Mouse (Mus musculus) spleen, adult 2 months (tissue): Measurements from ENCODE around the gene Lepr. TPM values are rescaled to one million over a fixed set of nuclear protein-coding genes. Genes with fewer than 3 reads are reported as not detected.

Source experiments
- DNase-seq, 2 experiments: peaks; one replicate each; pipeline versions ENCODE4 v3.0.0 to v3.0.0-alpha.2; 2012 to 2021; ENCODE audit warnings: low spot score in 2 of 2, low read depth in 1 of 2
- H3K27ac ChIP-seq: fragments of 200-500 bp; 2 replicates; pipeline ENCODE4 v1.5.1; 2012; ENCODE audit warnings: low read length, inconsistent platforms; ENCODE audit not compliant: insufficient read depth
- H3K27me3 ChIP-seq: fragments of 200-500 bp; 2 replicates; pipeline ENCODE4 v1.6.1; 2012; ENCODE audit warnings: mild to moderate bottlenecking, moderate library complexity, low read length, inconsistent platforms; ENCODE audit not compliant: control insufficient read depth, insufficient read depth
- H3K36me3 ChIP-seq: fragments of 200-500 bp; 2 replicates; pipeline ENCODE4 v1.6.1; 2012; ENCODE audit warnings: mild to moderate bottlenecking, low read length, inconsistent platforms; ENCODE audit not compliant: control insufficient read depth, insufficient read depth
- H3K4me1 ChIP-seq: fragments of 200-500 bp; 2 replicates; pipeline ENCODE4 v1.6.1; 2011; ENCODE audit warnings: inconsistent platforms; ENCODE audit not compliant: control insufficient read depth, insufficient read depth, insufficient read length
- H3K4me3 ChIP-seq: fragments of 200-500 bp; 2 replicates; pipeline ENCODE4 v1.5.1; 2011; ENCODE audit warnings: mild to moderate bottlenecking, inconsistent platforms; ENCODE audit not compliant: insufficient read depth, insufficient read length; ENCODE audit errors: extremely low read depth
- CTCF ChIP-seq: fragments of 200-500 bp; IDR thresholded peaks from 2 replicates; pipeline ENCODE4 v1.5.1; 2011; ENCODE audit warnings: mild to moderate bottlenecking, inconsistent platforms; ENCODE audit not compliant: insufficient read depth, insufficient read length, insufficient replicate concordance; ENCODE audit errors: extremely low read depth
- POLR2A ChIP-seq: fragments of 200-500 bp; IDR thresholded peaks from 2 replicates; pipeline ENCODE4 v1.6.1; 2011; ENCODE audit warnings: low read depth, low read length, inconsistent platforms
- WGBS: fragments of 180-500 bp; shearing (Covaris S2); methylation state at CpG from one replicate; pipeline ENCODE4 v1.1.7; 2018; 5-methylcytosine and 5-hydroxymethylcytosine counted together
- polyA plus RNA-seq: library from polyadenylated mRNA; depleted of rRNA; stranded (reverse); fragments of >200 nt; gene quantifications from 2 replicates; pipeline ENCODE4 v1.2.3, GENCODE M21; 2012

Gene Lepr
- polyA plus RNA-seq, 1 experiment, result 2.5 TPM

DNA sequence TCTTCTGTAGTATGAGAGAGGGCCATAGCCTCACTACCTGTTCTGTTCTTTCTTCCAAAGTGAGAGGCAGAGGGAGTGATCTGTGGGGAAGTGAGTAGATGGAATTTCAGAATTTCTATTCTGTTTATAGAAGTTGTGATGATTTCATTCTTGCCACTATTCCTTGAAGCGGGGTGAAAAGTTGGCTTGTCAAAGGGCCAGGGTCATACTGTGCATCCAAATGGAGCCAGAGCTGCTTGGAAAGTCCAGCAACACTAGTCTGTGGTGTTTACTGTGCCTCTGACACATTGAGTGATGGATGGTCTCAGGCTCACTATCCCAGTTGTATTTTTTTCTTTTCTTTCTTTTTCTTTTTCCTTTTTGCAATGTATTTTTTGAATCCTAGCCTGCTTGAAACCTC lies 17.8 kb upstream of the Lepr start:
- no peak overlapping the region for H3K4me3 ChIP-seq
- no peaks in the 10 kb centered on the region for H3K4me1 ChIP-seq
- no peaks in the 10 kb centered on the region for H3K27me3 ChIP-seq
- H3K27ac ChIP-seq, result no peak overlapping the region
- H3K36me3 ChIP-seq, result no peaks in the 10 kb centered on the region
- no peak for DNase-seq
- TF ChIP-seq CTCF, result no peak
- no peak for TF ChIP-seq POLR2A
- WGBS, result 90% methylated on average over 1 of the region's 1 CpGs

DNA sequence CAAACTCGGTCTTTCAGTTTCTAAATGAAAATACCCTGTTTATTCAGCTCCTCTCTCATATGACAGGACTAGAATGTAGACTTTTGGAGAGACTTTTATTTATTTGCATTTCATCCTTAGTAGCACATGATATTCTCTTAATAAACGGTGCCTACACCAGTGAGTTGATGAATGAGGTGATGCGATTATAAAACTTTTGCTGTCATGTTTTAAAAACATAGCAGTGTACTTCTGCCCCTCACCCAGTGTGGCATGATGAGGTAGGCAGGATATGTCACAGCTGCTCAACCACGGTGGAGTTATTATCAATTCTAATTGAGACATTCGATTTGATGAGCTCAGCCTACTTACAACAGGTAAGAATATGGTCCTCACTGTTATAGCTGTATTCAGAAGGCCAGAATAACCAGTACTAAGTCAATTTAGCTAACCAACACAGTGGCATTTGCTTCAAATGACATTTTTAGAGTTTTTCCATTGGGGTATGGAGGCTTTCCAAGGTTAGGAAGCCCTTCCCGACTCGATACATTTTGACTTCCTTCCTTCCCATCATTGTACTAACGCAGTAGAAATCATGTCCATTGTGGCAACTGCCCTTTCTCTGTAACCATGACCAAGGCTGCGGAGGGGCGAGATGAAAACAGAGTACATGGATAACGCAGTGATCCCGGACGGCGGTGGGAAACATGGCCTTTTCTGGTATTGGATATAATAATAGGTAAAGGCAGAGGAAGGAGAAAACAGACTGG lies 16.1 kb upstream of the Lepr start:
- Histone ChIP-seq H3K4me1 (no peaks in the 10 kb centered on the region), H3K36me3 (no peaks in the 10 kb centered on the region), H3K4me3 (no peak overlapping the region), H3K27ac (no peak overlapping the region), H3K27me3 (no peaks in the 10 kb centered on the region)
- TF ChIP-seq POLR2A, result no peak
- TF ChIP-seq CTCF, result no peak
- DNase-seq, result no peak
- WGBS, result 82% methylated on average over 14 of the region's 14 CpGs

GRCm38 (mm10) chr4:101705325-101705724 lies 11.9 kb upstream of the Lepr start:
- H3K4me3 ChIP-seq, result no peak overlapping the region
- H3K36me3 ChIP-seq, result no peaks in the 10 kb centered on the region
- 83% methylated on average over 9 of the region's 9 CpGs for WGBS
- DNase-seq, result no peak
- no peaks in the 10 kb centered on the region for H3K27me3 ChIP-seq
- no peaks in the 10 kb centered on the region for H3K4me1 ChIP-seq
- TF ChIP-seq CTCF (no peak), POLR2A (no peak)
- no peak overlapping the region for H3K27ac ChIP-seq

GRCm38 (mm10) chr4:101707234-101707633 lies 10.0 kb upstream of the Lepr start:
- H3K27me3 ChIP-seq, result no peaks in the 10 kb centered on the region
- no peaks in the 10 kb centered on the region for H3K36me3 ChIP-seq
- no peaks in the 10 kb centered on the region for H3K4me1 ChIP-seq
- H3K4me3 ChIP-seq, result no peak overlapping the region
- DNase-seq, result no peak
- no peak for TF ChIP-seq POLR2A
- TF ChIP-seq CTCF, result no peak
- no peak overlapping the region for H3K27ac ChIP-seq
- 68% methylated on average over 2 of the region's 2 CpGs for WGBS

DNA sequence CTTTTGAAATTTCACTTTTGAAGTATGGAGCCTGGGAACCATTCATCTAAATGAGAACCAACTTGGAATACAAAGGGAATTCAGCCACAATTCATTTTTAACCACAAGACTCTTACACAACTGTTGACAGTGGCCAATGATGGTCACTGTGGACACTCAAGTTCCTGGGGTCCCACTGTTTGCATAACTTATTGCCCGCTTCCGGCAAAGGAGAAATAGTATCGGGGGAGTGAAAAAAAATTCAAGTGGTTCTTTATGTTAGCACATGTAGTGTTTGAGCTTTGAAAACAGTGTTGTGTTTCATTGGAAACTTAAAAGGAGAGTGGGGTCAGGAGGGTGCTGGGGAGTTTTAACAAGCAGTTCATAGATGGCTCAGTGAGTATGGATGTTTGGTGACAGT lies 9.3 kb upstream of the Lepr start:
- no peak overlapping the region for H3K4me3 ChIP-seq
- 79% methylated on average over 3 of the region's 3 CpGs for WGBS
- no peaks in the 10 kb centered on the region for H3K36me3 ChIP-seq
- no peaks in the 10 kb centered on the region for H3K4me1 ChIP-seq
- no peak overlapping the region for H3K27ac ChIP-seq
- H3K27me3 ChIP-seq, result no peaks in the 10 kb centered on the region
- TF ChIP-seq POLR2A, result no peak
- no peak for TF ChIP-seq CTCF
- no peak for DNase-seq

DNA sequence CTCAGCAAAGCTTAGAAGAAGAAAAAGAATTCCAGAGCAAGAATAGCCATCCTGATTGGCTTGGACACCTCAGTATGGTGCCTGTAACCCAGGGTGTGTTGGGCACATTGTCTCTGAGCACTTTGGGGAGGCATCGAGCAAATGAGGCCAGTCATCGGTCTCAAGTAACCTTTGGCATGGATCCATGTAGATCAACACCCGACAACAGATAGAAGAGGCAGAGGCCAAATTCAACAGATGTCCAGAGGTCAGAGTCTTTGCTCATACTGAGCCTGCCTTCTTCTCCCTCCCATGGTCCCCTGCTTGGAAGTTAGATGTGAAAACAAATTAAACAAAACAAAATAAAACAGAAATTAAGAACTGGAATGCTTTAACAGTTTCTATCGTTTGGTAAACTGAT lies 6.8 kb upstream of the Lepr start:
- 88% methylated on average over 4 of the region's 4 CpGs for WGBS
- Histone ChIP-seq H3K27me3 (no peaks in the 10 kb centered on the region), H3K4me3 (no peak overlapping the region), H3K27ac (no peak overlapping the region), H3K4me1 (no peaks in the 10 kb centered on the region), H3K36me3 (no peaks in the 10 kb centered on the region)
- TF ChIP-seq CTCF, result no peak
- TF ChIP-seq POLR2A, result no peak
- DNase-seq, result no peak

GRCm38 (mm10) chr4:101711100-101711499 lies 6.1 kb upstream of the Lepr start:
- TF ChIP-seq CTCF (no peak), POLR2A (no peak)
- no peak for DNase-seq

More at GRCm38 (mm10) chr4:101711100-101711499, 6.1 kb upstream of the Lepr start:
- H3K27me3 ChIP-seq, result no peaks in the 10 kb centered on the region
- H3K27ac ChIP-seq, result no peak overlapping the region
- no peaks in the 10 kb centered on the region for H3K36me3 ChIP-seq
- H3K4me1 ChIP-seq, result no peaks in the 10 kb centered on the region
- no peak overlapping the region for H3K4me3 ChIP-seq
- 87% methylated on average over 4 of the region's 4 CpGs for WGBS
